Mouse (Mus musculus) megakaryocyte, embryonic 14.5 days (primary cell): ENCODE results near the gene Gopc.

Experiments
- FLI1 ChIP-seq: IDR thresholded peaks from 2 replicates; pipeline ENCODE4 v1.6.1; 2012; ENCODE audit warnings: low read length, inconsistent platforms, mixed read lengths
- GATA1 ChIP-seq: IDR thresholded peaks from 3 replicates; pipeline ENCODE4 v1.6.1; 2012; ENCODE audit warnings: mixed read lengths, low read length, inconsistent platforms, borderline replicate concordance

GRCm38 (mm10) chr10:52417299-52417997, 35.5 kb upstream of the Gopc start, which contains the start of gene Nus1:
- no peak for TF ChIP-seq FLI1
- TF ChIP-seq GATA1: no peak
